Mouse (Mus musculus) E14TG2a.4 (cell line): ENCODE measurements around the gene Gm11096.

Source experiments
- CTCF ChIP-seq: conservative IDR thresholded peaks from 2 replicates; pipeline ENCODE4 v1.5.1; 2014; ENCODE audit warnings: low read length
- NANOG ChIP-seq: IDR thresholded peaks from 2 replicates; pipeline ENCODE4 v1.6.1; 2014; ENCODE audit warnings: borderline replicate concordance, low read length, mixed read lengths

DNA sequence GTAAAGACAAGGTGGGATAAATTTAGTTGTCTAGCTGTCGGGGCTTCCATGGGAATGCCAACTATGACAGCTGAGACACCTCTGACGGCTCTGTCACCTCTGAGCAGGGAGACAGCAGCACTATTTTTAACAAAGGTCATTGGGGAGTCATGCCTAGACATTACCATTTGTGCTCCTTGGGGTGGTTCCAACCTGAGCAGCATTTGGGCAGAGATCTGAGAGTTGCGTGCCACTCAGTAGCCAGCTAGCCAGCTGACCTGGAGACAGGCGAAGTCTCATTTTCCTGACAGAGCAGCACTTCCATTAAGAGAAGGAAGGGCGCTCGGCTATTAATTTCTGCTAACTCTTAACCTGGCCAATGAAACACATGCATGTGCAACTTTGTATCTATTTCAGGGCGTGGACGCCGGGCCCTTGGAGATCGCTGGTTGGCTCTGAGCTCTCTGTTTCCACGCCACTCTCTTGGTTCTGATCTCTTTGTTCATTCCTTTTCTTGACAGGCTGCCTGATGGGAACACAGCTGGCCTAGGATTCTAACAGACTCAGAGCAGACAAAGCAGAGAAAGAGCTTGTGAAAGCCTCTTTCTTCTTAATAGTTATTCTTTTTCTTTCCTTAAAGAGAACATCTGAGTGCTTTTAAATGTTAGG, 40.4 kb downstream of the Gm11096 start:
- TF ChIP-seq CTCF, result no peak
- TF ChIP-seq NANOG, result no peak
